Mouse (Mus musculus): ENCODE data around the gene Olfm4. TPM values are rescaled to one million over a fixed set of nuclear protein-coding genes. Genes with fewer than 3 reads are reported as not detected.

Olfm4 gene
- not detected in 2 replicates for polyA plus RNA-seq (2012; ENCODE audit: insufficient read depth, insufficient read length, low replicate concordance, missing spikeins)

- TF ChIP-seq CTCF (IDR thresholded peaks at IDR 0.05; ENCODE audit: insufficient read depth, low read depth, low read length) = no peak
- TF ChIP-seq POLR2A (IDR thresholded peaks at IDR 0.05; ENCODE audit: insufficient read depth, low read depth, low read length) = no peak
- Histone ChIP-seq H3K4me1 (ENCODE audit: control insufficient read depth, insufficient read depth, low read length) (no peaks in the 10 kb centered on the region), H3K27ac (ENCODE audit: insufficient read depth, low read depth, low read length) (no peak within 1 kb of the TSS), H3K4me3 (ENCODE audit: insufficient read depth, low read depth, low read length) (no peak within 1 kb of the TSS)
- WGBS = 94% methylated on average over 2 of the region's 2 CpGs
Observed at GRCm38 (mm10) chr14:79983781-79984180, at the start of gene Olfm4. Gene Olfm4, plus strand, starts transcription at chr14:79984081.

DNA sequence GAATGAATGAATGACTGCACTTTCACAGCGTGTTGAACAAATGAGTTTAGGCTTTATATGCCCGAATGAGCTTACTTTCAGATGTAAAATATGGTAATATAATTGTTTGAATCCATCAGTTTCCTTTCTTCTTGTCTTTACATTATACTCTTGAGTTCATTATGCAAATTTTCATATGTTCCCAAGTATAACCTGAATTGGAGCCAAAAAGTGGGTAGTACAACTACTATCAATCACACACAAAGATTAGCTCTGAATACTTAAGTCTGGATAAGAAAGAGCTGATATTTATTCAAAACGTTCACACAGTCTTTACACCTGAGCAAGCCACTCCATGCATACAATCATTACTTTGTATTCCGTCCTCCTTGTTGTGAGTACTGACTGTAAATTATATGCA lies 49.5 kb upstream of the Olfm4 start:
- Histone ChIP-seq H3K4me3 (ENCODE audit: insufficient read depth, low read depth, low read length) (no peak overlapping the region), H3K4me1 (ENCODE audit: control insufficient read depth, insufficient read depth, low read length) (no peaks in the 10 kb centered on the region), H3K27ac (ENCODE audit: insufficient read depth, low read depth, low read length) (no peak overlapping the region)
- 74% methylated on average over 4 of the region's 4 CpGs for WGBS
- no peak for TF ChIP-seq POLR2A (IDR thresholded peaks at IDR 0.05; ENCODE audit: insufficient read depth, low read depth, low read length)
- no peak for TF ChIP-seq CTCF (IDR thresholded peaks at IDR 0.05; ENCODE audit: insufficient read depth, low read depth, low read length)

DNA sequence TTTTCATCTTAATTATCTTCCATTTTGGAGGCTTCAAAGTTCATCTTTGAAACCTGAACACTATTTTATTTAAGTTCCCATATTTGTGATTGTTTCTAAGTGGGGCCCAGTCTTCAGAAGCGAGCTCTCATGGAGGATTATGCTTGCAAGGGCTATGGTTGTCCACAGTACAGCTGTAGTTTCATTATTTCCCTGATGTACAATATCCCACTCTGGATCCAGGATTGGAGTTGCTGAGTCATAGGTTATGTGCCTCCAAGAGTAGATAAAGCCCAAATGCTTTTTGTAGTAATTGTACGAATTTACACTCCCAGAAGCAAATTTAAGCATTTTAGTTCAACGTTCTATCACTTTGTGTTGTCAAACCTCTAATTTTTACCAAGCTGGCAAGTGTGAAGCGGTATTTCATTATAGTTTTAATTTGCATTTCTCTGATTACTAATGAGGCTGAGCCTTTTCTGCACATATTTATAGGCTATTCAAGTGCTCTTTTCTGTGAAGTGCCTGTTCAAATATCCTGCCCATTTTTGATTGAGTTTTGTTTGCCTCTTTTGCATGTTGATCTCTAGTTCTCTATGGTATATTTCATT lies 46.9 kb upstream of the Olfm4 start:
- H3K27ac ChIP-seq (ENCODE audit: insufficient read depth, low read depth, low read length) = no peak overlapping the region
- H3K4me3 ChIP-seq (ENCODE audit: insufficient read depth, low read depth, low read length) = no peak overlapping the region
- WGBS = 33% methylated on average over 4 of the region's 4 CpGs
- H3K4me1 ChIP-seq (ENCODE audit: control insufficient read depth, insufficient read depth, low read length) = no peaks in the 10 kb centered on the region
- TF ChIP-seq CTCF (IDR thresholded peaks at IDR 0.05; ENCODE audit: insufficient read depth, low read depth, low read length) = no peak
- TF ChIP-seq POLR2A (IDR thresholded peaks at IDR 0.05; ENCODE audit: insufficient read depth, low read depth, low read length) = no peak

- WGBS = 80% methylated on average over 2 of the region's 2 CpGs
- no peak for TF ChIP-seq CTCF (IDR thresholded peaks at IDR 0.05; ENCODE audit: insufficient read depth, low read depth, low read length)
- TF ChIP-seq POLR2A (IDR thresholded peaks at IDR 0.05; ENCODE audit: insufficient read depth, low read depth, low read length) = no peak
- H3K4me1 ChIP-seq (ENCODE audit: control insufficient read depth, insufficient read depth, low read length) = no peaks in the 10 kb centered on the region
- no peak overlapping the region for H3K27ac ChIP-seq (ENCODE audit: insufficient read depth, low read depth, low read length)
- H3K4me3 ChIP-seq (ENCODE audit: insufficient read depth, low read depth, low read length) = no peak overlapping the region
Observed at GRCm38 (mm10) chr14:79945876-79946275, 38.0 kb upstream of the Olfm4 start.

GRCm38 (mm10) chr14:79955678-79956077 lies 28.2 kb upstream of the Olfm4 start:
- no peak for TF ChIP-seq CTCF (IDR thresholded peaks at IDR 0.05; ENCODE audit: insufficient read depth, low read depth, low read length)
- no peak for TF ChIP-seq POLR2A (IDR thresholded peaks at IDR 0.05; ENCODE audit: insufficient read depth, low read depth, low read length)
- H3K4me1 ChIP-seq (ENCODE audit: control insufficient read depth, insufficient read depth, low read length) = no peaks in the 10 kb centered on the region
- H3K4me3 ChIP-seq (ENCODE audit: insufficient read depth, low read depth, low read length) = no peak overlapping the region
- WGBS = 88% methylated on average over 3 of the region's 3 CpGs
- no peak overlapping the region for H3K27ac ChIP-seq (ENCODE audit: insufficient read depth, low read depth, low read length)

DNA sequence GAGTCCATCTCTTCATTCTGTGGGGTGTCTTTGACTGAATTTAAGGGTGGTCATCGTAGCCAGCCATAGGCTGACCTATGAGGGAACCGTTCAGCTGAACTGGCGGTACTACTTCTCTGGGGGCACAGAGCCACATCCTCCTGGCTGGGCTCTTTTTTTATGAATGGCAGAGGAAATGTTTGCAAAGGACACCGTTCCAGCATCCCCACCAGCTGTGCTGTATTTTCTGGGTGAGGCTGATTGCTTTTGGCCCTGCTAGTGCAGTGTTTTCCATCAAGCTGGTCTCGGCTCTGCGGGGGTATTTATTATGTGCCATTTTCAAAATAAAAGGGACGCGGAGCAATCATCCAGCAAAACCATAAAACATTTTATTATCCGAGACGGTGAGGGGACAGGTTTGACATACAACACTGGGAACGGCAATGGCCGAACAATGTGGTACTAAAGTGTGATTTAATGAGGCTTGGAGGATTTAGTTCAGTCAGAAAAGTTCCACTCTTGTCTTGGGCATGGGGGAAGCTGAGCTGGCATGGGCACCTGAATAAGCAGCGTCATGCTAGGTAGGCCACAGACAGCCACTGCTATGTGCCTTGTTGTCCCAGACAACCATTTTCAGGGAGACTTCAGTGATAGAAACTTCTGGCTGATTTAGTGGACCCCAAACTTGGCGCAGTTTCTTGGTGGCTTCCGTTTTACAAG lies 25.9 kb upstream of the Olfm4 start:
- TF ChIP-seq CTCF (IDR thresholded peaks at IDR 0.05; ENCODE audit: insufficient read depth, low read depth, low read length) (no peak), POLR2A (IDR thresholded peaks at IDR 0.05; ENCODE audit: insufficient read depth, low read depth, low read length) (no peak)
- Histone ChIP-seq H3K4me3 (ENCODE audit: insufficient read depth, low read depth, low read length) (no peak overlapping the region), H3K27ac (ENCODE audit: insufficient read depth, low read depth, low read length) (no peak overlapping the region), H3K4me1 (ENCODE audit: control insufficient read depth, insufficient read depth, low read length) (no peaks in the 10 kb centered on the region)
- 62% methylated on average over 15 of the region's 15 CpGs for WGBS

- Histone ChIP-seq H3K27ac (ENCODE audit: insufficient read depth, low read depth, low read length) (no peak overlapping the region), H3K4me1 (ENCODE audit: control insufficient read depth, insufficient read depth, low read length) (no peaks in the 10 kb centered on the region), H3K4me3 (ENCODE audit: insufficient read depth, low read depth, low read length) (no peak overlapping the region)
- TF ChIP-seq CTCF (IDR thresholded peaks at IDR 0.05; ENCODE audit: insufficient read depth, low read depth, low read length) = no peak
- no peak for TF ChIP-seq POLR2A (IDR thresholded peaks at IDR 0.05; ENCODE audit: insufficient read depth, low read depth, low read length)
- 75% methylated on average over 4 of the region's 4 CpGs for WGBS
Observed at GRCm38 (mm10) chr14:79961187-79961586, 22.7 kb upstream of the Olfm4 start.

DNA sequence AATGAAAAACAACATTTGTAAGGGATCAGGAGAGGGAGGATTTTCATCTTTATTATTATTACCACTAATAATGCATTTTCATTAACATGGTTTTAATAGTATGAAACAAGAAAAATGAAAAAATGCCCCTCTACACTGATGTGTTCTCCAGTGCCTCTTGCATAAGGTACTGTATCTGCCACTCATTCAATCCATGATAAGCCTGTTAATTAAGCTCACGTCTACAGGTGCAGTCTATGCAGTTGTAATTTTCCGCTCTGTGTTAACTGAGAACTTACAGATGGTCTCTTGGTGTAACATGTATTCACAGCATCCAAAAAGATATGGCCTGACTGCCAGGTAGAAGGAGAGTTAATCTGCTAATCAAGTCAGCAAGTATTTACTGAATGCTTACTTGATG lies 22.3 kb upstream of the Olfm4 start:
- TF ChIP-seq CTCF (IDR thresholded peaks at IDR 0.05; ENCODE audit: insufficient read depth, low read depth, low read length) (no peak), POLR2A (IDR thresholded peaks at IDR 0.05; ENCODE audit: insufficient read depth, low read depth, low read length) (no peak)
- WGBS = 94% methylated on average over 2 of the region's 2 CpGs
- H3K27ac ChIP-seq (ENCODE audit: insufficient read depth, low read depth, low read length) = no peak overlapping the region
- H3K4me3 ChIP-seq (ENCODE audit: insufficient read depth, low read depth, low read length) = no peak overlapping the region
- no peaks in the 10 kb centered on the region for H3K4me1 ChIP-seq (ENCODE audit: control insufficient read depth, insufficient read depth, low read length)

- H3K27ac ChIP-seq (ENCODE audit: insufficient read depth, low read depth, low read length) = no peak overlapping the region
- 66% methylated on average over 3 of the region's 3 CpGs for WGBS
- TF ChIP-seq POLR2A (IDR thresholded peaks at IDR 0.05; ENCODE audit: insufficient read depth, low read depth, low read length) = no peak
- no peak for TF ChIP-seq CTCF (IDR thresholded peaks at IDR 0.05; ENCODE audit: insufficient read depth, low read depth, low read length)
- no peak overlapping the region for H3K4me3 ChIP-seq (ENCODE audit: insufficient read depth, low read depth, low read length)
- peaks cover 4% of the 10 kb centered on the region for H3K4me1 ChIP-seq (ENCODE audit: control insufficient read depth, insufficient read depth, low read length)
Observed at GRCm38 (mm10) chr14:79970165-79970564, 13.7 kb upstream of the Olfm4 start.

All from olfactory bulb, adult 2 months (tissue).